Mouse (Mus musculus) limb, embryonic 12.5 days (tissue): ENCODE results near the gene Gm10300. TPM values are rescaled to one million over a fixed set of nuclear protein-coding genes. Genes with fewer than 3 reads are reported as not detected.

Source experiments
- ATAC-seq: fragments of 200-750 bp; cut with Nextera tagmentation; 2 replicates; pipeline ENCODE4 v1.8.0; 2017; ENCODE audit warnings: low read depth, moderate TSS enrichment; ENCODE audit not compliant: insufficient number of reproducible peaks, insufficient read depth, low FRiP score, low TSS enrichment
- H3K27ac ChIP-seq: fragments of 300-500 bp; sonication (generic); 2 replicates; pipeline ENCODE4 v1.5.1; 2016; ENCODE audit warnings: mild to moderate bottlenecking, moderate library complexity
- H3K27me3 ChIP-seq: fragments of 300-500 bp; sonication (generic); 2 replicates; pipeline ENCODE4 v1.6.1; 2016; ENCODE audit warnings: mild to moderate bottlenecking, moderate library complexity
- H3K36me3 ChIP-seq: fragments of 300-500 bp; sonication (generic); 2 replicates; pipeline ENCODE4 v1.6.1; 2016; ENCODE audit warnings: mild to moderate bottlenecking, moderate library complexity
- H3K4me1 ChIP-seq: fragments of 300-500 bp; sonication (generic); replicated peaks from 2 replicates; pipeline ENCODE4 v1.6.1; 2016
- H3K4me2 ChIP-seq: fragments of 300-500 bp; sonication (generic); 2 replicates; pipeline ENCODE4 v1.6.1; 2016; ENCODE audit warnings: mild to moderate bottlenecking, moderate library complexity
- H3K4me3 ChIP-seq: fragments of 300-500 bp; sonication (generic); replicated peaks from 2 replicates; pipeline ENCODE4 v1.5.1; 2016; ENCODE audit warnings: mild to moderate bottlenecking
- H3K9ac ChIP-seq: fragments of 300-500 bp; sonication (generic); replicated peaks from 2 replicates; pipeline ENCODE4 v1.6.1; 2016; ENCODE audit warnings: mild to moderate bottlenecking, moderate library complexity
- H3K9me3 ChIP-seq: fragments of 300-500 bp; sonication (generic); 2 replicates; pipeline ENCODE4 v1.6.1; 2016; ENCODE audit warnings: mild to moderate bottlenecking, moderate library complexity
- WGBS: fragments of 180-500 bp; shearing (Covaris S2); methylation state at CpG from one replicate; pipeline ENCODE4 v1.1.7; 2016; 5-methylcytosine and 5-hydroxymethylcytosine counted together
- polyA plus RNA-seq: library from polyadenylated mRNA; unstranded; fragments of >200 nt; fragmentation: Nextera tagmentation; extraction: Ambion mirVana; gene quantifications from 2 replicates; pipeline ENCODE4 v1.2.1, GENCODE M21; 2016

The Gm10300 gene
- polyA plus RNA-seq = 0.23 TPM in 1 of 2 replicates, not detected in the other

GRCm38 (mm10) chr4:132074077-132074932 lies at the start of gene Gm10300:
TSS of gene Gm10300 (plus strand) at chr4:132074697.
- no peaks in the 10 kb centered on the region for H3K36me3 ChIP-seq
- H3K9me3 ChIP-seq = no peaks in the 10 kb centered on the region
- H3K4me1 ChIP-seq = peaks cover 21% of the 10 kb centered on the region
- H3K27ac ChIP-seq = peak within 1 kb of the TSS; percentile 56; the same call in 1 of the 2 replicates
- peaks cover 21% of the 10 kb centered on the region for H3K27me3 ChIP-seq
- ATAC-seq = 0 out of 2 replicates have a peak, but pooled peaks have one; percentile 26
- H3K4me3 ChIP-seq = peak within 1 kb of the TSS; percentile 76
- WGBS = under 1% methylated on average over 42 of the region's 42 CpGs
- peak within 1 kb of the TSS; percentile 96 for H3K4me2 ChIP-seq
- H3K9ac ChIP-seq = peak within 1 kb of the TSS; percentile 71

GRCm38 (mm10) chr4:132025264-132025663 lies 49.2 kb upstream of the Gm10300 start:
- 68% methylated on average over 2 of the region's 2 CpGs for WGBS
- no peaks in the 10 kb centered on the region for H3K27me3 ChIP-seq
- H3K4me3 ChIP-seq = no peak overlapping the region
- no peak overlapping the region for H3K9ac ChIP-seq
- H3K4me2 ChIP-seq = no peak overlapping the region
- peak overlapping the region; percentile 56; the same call in 1 of the 2 replicates for H3K27ac ChIP-seq
- no peaks in the 10 kb centered on the region for H3K9me3 ChIP-seq
- peaks cover 16% of the 10 kb centered on the region for H3K4me1 ChIP-seq
- H3K36me3 ChIP-seq = 0 out of 2 replicates have a peak, but pooled peaks cover 3% of the 10 kb centered on the region
- no peak for ATAC-seq

- Histone ChIP-seq H3K4me3 (no peak overlapping the region), H3K36me3 (0 out of 2 replicates have a peak, but pooled peaks cover 3% of the 10 kb centered on the region), H3K4me1 (peaks cover 22% of the 10 kb centered on the region), H3K4me2 (no peak overlapping the region), H3K27me3 (no peaks in the 10 kb centered on the region), H3K9me3 (no peaks in the 10 kb centered on the region), H3K9ac (no peak overlapping the region), H3K27ac (peak overlapping the region; percentile 56; the same call in 1 of the 2 replicates)
- peak; percentile 56; the same call in 1 of the 2 replicates for ATAC-seq
- WGBS = 22% methylated on average over 5 of the region's 5 CpGs
These were observed 48.6 kb upstream of the Gm10300 start for GRCm38 (mm10) chr4:132025738-132026527.

- no peak for ATAC-seq
These were observed 47.3 kb upstream of the Gm10300 start for GRCm38 (mm10) chr4:132027167-132027566.

GRCm38 (mm10) chr4:132027806-132028205 lies 46.7 kb upstream of the Gm10300 start:
- 98% methylated on average over 1 of the region's 1 CpGs for WGBS
- no peak overlapping the region for H3K9ac ChIP-seq
- no peak for ATAC-seq

More at GRCm38 (mm10) chr4:132027167-132027566, 47.3 kb upstream of the Gm10300 start:
- Histone ChIP-seq H3K27ac (no peak overlapping the region), H3K9ac (no peak overlapping the region), H3K27me3 (no peaks in the 10 kb centered on the region), H3K4me3 (no peak overlapping the region), H3K36me3 (no peaks in the 10 kb centered on the region), H3K9me3 (no peaks in the 10 kb centered on the region), H3K4me2 (no peak overlapping the region), H3K4me1 (peaks cover 27% of the 10 kb centered on the region)
- WGBS = 80% methylated on average over 6 of the region's 6 CpGs

GRCm38 (mm10) chr4:132029851-132030741 lies 44.4 kb upstream of the Gm10300 start:
- Histone ChIP-seq H3K4me2 (no peak overlapping the region), H3K4me3 (no peak overlapping the region), H3K9me3 (no peaks in the 10 kb centered on the region), H3K36me3 (no peaks in the 10 kb centered on the region), H3K4me1 (peaks cover 30% of the 10 kb centered on the region), H3K27ac (no peak overlapping the region), H3K9ac (no peak overlapping the region), H3K27me3 (no peaks in the 10 kb centered on the region)
- WGBS = 68% methylated on average over 10 of the region's 10 CpGs
- no peak for ATAC-seq

More at GRCm38 (mm10) chr4:132027806-132028205, 46.7 kb upstream of the Gm10300 start:
- H3K4me2 ChIP-seq = no peak overlapping the region
- H3K4me1 ChIP-seq = peaks cover 27% of the 10 kb centered on the region
- H3K36me3 ChIP-seq = no peaks in the 10 kb centered on the region
- H3K9me3 ChIP-seq = no peaks in the 10 kb centered on the region
- no peaks in the 10 kb centered on the region for H3K27me3 ChIP-seq
- no peak overlapping the region for H3K4me3 ChIP-seq
- H3K27ac ChIP-seq = no peak overlapping the region

GRCm38 (mm10) chr4:132033183-132033582 lies 41.3 kb upstream of the Gm10300 start:
- ATAC-seq = no peak
- H3K27me3 ChIP-seq = no peaks in the 10 kb centered on the region
- peaks cover 37% of the 10 kb centered on the region for H3K4me1 ChIP-seq
- H3K27ac ChIP-seq = no peak overlapping the region
- no peak overlapping the region for H3K9ac ChIP-seq
- H3K4me3 ChIP-seq = no peak overlapping the region
- H3K36me3 ChIP-seq = no peaks in the 10 kb centered on the region
- 89% methylated on average over 1 of the region's 1 CpGs for WGBS
- no peaks in the 10 kb centered on the region for H3K9me3 ChIP-seq
- H3K4me2 ChIP-seq = no peak overlapping the region

- WGBS = 27% methylated on average over 2 of the region's 2 CpGs
- H3K27ac ChIP-seq = no peak overlapping the region
- H3K4me2 ChIP-seq = no peak overlapping the region
- H3K4me3 ChIP-seq = no peak overlapping the region
- no peaks in the 10 kb centered on the region for H3K27me3 ChIP-seq
- H3K9me3 ChIP-seq = no peaks in the 10 kb centered on the region
- no peak overlapping the region for H3K9ac ChIP-seq
- no peaks in the 10 kb centered on the region for H3K36me3 ChIP-seq
- ATAC-seq = peak; percentile 47; the same call in 1 of the 2 replicates
- H3K4me1 ChIP-seq = peaks cover 44% of the 10 kb centered on the region
These were observed 40.3 kb upstream of the Gm10300 start for GRCm38 (mm10) chr4:132034242-132034641.

GRCm38 (mm10) chr4:132037137-132037536 lies 37.4 kb upstream of the Gm10300 start:
- H3K27ac ChIP-seq = no peak overlapping the region
- ATAC-seq = no peak
- peaks cover 29% of the 10 kb centered on the region for H3K4me1 ChIP-seq
- H3K4me2 ChIP-seq = no peak overlapping the region
- no peaks in the 10 kb centered on the region for H3K27me3 ChIP-seq
- 83% methylated on average over 5 of the region's 5 CpGs for WGBS
- H3K9me3 ChIP-seq = no peaks in the 10 kb centered on the region
- no peak overlapping the region for H3K4me3 ChIP-seq
- no peaks in the 10 kb centered on the region for H3K36me3 ChIP-seq
- no peak overlapping the region for H3K9ac ChIP-seq

- ATAC-seq = no peak
These were observed 36.5 kb upstream of the Gm10300 start for GRCm38 (mm10) chr4:132037991-132038390.

More at GRCm38 (mm10) chr4:132037991-132038390, 36.5 kb upstream of the Gm10300 start:
- no peaks in the 10 kb centered on the region for H3K9me3 ChIP-seq
- H3K4me2 ChIP-seq = no peak overlapping the region
- H3K4me1 ChIP-seq = peaks cover 29% of the 10 kb centered on the region
- WGBS = 47% methylated on average over 7 of the region's 7 CpGs
- H3K27ac ChIP-seq = no peak overlapping the region
- H3K27me3 ChIP-seq = no peaks in the 10 kb centered on the region
- H3K4me3 ChIP-seq = no peak overlapping the region
- H3K9ac ChIP-seq = no peak overlapping the region
- no peaks in the 10 kb centered on the region for H3K36me3 ChIP-seq
